Mouse (Mus musculus): ENCODE results near the gene Dab1. TPM values are rescaled to one million over a fixed set of nuclear protein-coding genes. Genes with fewer than 3 reads are reported as not detected.

Dab1 gene
- total RNA-seq, 2 experiments from 2014 or later = 159 to 164 TPM

DNA sequence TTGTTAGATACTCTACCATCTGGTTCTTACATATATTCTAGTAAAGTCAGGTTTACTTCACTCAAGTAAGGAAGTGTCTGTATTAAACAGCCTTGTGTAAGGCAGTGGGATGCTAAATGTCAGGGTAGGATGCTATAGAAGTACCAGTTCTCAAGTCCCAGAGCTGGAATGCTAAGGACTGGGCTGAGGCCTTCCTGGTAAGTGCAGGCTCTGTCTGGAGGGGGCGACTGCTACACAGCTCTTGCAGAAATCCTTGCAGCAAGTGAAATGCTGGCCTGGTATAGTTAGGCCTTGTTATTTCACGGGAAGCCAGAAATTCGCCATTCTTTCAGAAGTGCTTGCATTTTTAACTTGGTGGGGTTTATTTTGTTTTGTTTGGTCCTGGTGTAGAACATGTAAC, 72.6 kb downstream of the Dab1 start:
- intact Hi-C loops (cut with DNase I) = no loop called here
- peak; percentile 33 for DNase-seq

GRCm38 (mm10) chr4:103699755-103700154, 80.6 kb downstream of the Dab1 start:
- intact Hi-C loops (cut with DNase I) = no loop called here
- no peak for DNase-seq

GRCm38 (mm10) chr4:103700392-103700791, 81.2 kb downstream of the Dab1 start:
- intact Hi-C loops (cut with DNase I) = no loop called here
- DNase-seq = peak; percentile 5

GRCm38 (mm10) chr4:103702137-103702536, 83.0 kb downstream of the Dab1 start:
- intact Hi-C loops (cut with DNase I) = no loop called here
- no peak for DNase-seq

DNA sequence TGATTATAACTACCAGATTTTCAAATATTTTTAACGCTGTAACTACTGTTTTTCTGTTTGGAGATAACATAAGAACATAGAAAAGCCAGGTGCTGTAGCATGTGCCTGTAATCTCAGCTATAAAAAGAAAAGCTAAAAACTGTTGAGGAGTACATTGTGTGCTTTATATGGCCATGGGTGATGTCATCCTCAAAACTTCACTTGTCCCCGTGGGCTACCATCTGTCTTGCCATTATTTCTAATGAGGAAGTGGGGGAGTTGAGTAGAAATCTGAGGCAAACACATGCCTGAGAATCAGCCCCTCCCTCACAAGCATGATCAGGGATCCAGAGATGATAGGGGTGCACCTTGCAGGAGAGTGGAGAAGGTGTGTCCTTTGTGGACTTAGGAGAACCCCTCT, 85.3 kb downstream of the Dab1 start:
- intact Hi-C loops (cut with DNase I) = no loop called here
- DNase-seq = no peak

DNA sequence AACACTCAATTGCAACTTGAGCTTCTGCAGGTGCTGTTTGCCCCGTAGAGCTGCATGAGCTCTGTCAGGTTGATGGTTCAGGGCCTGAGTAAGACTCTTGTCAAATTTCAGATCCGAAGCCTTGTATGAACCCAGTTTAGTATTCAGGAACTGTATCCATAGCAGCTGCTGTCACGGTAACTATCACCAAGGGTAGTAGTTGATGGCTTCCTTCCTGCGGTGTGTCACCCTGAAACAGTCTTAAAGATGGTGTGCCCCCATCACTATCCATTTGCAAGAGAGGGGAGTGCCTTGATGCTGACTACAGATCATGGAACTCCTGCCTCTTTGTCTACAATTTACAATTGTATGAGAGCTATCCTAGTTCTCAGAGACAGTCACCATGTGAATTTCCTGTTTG, 87.3 kb downstream of the Dab1 start:
- intact Hi-C loops (cut with DNase I) = no loop called here
- no peak for DNase-seq

DNA sequence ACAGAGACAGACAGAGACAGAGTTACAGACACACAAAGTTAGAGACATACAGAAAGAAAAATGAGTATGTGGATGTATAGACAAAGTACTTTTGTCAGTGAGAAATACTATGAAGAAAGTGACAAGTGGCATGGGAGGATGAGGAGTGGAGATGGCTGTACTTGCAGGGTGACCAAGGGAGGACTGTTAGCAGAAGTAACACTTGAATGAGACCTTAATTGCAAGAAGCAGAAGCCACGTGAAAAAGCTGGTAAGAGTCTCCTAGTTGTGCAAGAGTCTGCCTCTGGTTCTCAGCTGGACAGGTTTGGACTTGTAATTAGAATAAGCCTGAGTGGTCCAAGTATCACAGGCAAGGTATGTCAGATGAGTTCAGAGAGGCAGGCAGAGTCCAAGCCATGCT, 88.0 kb downstream of the Dab1 start:
- intact Hi-C loops (cut with DNase I) = no loop called here

DNA sequence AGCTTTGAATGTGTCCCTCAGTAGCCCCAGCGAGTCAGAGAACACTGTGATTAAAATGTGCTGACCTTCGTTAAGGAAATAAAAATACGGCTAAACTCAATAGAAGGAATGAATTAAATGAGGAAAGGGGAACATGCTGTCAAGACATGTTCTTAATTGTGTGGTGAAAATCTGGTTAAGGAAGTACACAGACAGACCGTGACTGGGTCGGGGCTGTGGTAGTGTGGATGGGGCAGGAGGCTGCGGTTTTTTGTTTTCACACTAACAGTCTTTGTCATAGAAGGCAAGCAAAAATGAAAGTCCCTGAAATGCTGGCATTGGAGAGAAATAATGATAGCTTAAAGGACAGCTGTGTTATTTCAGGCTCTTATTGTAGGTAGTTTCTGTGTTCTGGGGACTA, 92.2 kb downstream of the Dab1 start:
- intact Hi-C loops (cut with DNase I) = no loop called here
- no peak for DNase-seq

More for the DNA sequence above, 88.0 kb downstream of the Dab1 start:
- DNase-seq = no peak

DNA sequence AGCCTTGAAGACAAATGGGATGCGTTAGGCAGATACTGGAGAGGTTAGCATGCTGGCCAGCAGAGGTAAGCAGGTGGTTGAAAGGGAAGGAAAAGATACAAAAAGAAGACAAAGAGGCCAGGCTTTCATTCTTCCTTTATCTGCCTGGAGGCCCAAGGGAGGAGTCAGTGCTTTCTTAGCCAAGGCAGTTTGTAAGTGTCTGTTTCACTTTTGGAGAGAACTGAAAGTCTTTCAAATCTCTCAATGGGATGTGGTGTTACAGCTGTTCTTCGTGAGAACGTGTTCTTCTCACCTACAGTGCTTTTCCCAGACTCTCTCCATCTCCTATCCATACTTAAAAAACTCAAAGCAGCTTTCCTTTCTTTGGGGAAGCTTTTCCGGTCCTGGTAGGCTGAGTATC, 94.8 kb downstream of the Dab1 start:
- DNase-seq = no peak
- intact Hi-C loops (cut with DNase I) = no loop called here

GRCm38 (mm10) chr4:103714991-103715390, 95.8 kb downstream of the Dab1 start:
- no peak for DNase-seq
- intact Hi-C loops (cut with DNase I) = no loop called here

- intact Hi-C loops (cut with DNase I) = no loop called here
- DNase-seq = no peak
Observed at GRCm38 (mm10) chr4:103715568-103715967, 96.4 kb downstream of the Dab1 start.

GRCm38 (mm10) chr4:103722738-103723137, 103.6 kb downstream of the Dab1 start:
- intact Hi-C loops (cut with DNase I) = no loop called here
- no peak for DNase-seq

- no peak for DNase-seq
- intact Hi-C loops (cut with DNase I) = no loop called here
Observed at GRCm38 (mm10) chr4:103726486-103726885, 107.3 kb downstream of the Dab1 start.

GRCm38 (mm10) chr4:103737185-103737584, 118.0 kb downstream of the Dab1 start:
- intact Hi-C loops (cut with DNase I) = no loop called here
- no peak for DNase-seq

DNA sequence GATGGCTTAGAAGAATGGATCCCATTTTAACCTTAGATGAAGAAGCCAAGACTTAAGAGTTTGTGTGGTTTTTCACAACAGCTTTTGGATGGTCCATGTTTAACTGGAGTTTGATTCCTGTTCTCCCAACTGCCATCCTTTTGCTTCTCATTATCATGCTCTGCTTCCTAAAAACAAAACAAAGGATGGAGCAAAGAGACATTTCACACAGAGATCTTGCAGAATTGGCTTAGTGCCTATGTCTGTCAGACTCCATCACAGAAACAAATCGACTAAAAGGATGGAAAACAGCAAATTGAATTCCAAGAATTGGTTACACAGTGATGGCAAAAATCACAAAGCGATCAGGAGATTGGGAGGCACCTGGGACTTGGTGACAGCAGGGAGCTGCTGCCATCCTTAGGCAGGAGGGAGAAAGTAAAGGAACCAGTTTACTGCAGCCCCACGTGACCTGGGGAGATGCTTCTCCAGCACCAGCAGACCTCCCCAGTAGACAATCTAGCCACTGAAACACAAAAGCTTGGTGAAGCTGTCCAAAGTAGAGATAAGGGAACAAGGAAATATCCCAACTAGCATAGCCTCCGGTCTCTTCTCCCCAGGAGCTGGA, 132.2 kb downstream of the Dab1 start:
- DNase-seq = no peak
- intact Hi-C loops (cut with DNase I) = no loop called here

DNA sequence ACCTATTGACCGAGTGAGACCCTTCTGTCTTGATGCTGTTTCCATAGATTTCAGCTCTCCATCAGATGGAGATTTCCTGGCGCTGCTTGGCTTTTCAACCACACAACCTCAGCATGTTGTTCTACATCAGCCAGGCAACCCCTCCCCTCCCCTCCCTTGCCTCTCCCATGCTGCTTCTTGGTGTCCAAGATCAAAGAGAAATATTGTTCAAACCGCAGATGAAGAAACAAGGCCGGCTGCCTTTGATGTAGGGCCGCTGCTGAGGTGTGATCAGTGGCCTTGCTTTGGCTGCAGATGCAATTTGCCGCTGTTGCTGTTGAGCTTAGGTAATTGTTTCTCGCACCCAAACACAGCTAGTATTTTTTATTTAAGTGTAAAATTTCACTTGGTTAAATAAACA, 135.4 kb downstream of the Dab1 start:
- intact Hi-C loops (cut with DNase I) = no loop called here

GRCm38 (mm10) chr4:103757241-103757640, 138.1 kb downstream of the Dab1 start:
- DNase-seq = no peak
- intact Hi-C loops (cut with DNase I) = no loop called here

More for the DNA sequence above, 135.4 kb downstream of the Dab1 start:
- no peak for DNase-seq

DNA sequence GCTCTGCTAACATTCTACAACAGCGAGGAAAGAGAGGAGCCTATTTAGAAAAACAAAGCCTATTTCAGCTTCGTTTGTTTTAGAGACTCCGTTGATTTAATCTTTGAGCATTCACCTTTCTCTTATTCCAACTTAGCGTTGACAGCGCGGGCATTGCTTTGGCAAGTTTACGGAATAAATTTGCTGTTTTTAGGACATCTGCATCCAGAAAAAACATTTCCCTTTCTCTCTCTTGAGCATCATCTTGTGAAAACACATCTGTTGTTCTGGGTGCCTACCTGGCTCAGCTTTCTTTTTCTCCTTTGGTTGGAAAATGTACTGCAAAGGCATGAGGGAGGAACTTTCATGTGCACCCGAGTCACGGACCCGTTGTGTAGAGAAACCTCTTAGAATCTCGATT, 143.3 kb downstream of the Dab1 start:
- DNase-seq = no peak
- intact Hi-C loops (cut with DNase I) = no loop called here

- DNase-seq = no peak
- intact Hi-C loops (cut with DNase I) = no loop called here
Observed at GRCm38 (mm10) chr4:103775712-103776111, 156.6 kb downstream of the Dab1 start.

DNA sequence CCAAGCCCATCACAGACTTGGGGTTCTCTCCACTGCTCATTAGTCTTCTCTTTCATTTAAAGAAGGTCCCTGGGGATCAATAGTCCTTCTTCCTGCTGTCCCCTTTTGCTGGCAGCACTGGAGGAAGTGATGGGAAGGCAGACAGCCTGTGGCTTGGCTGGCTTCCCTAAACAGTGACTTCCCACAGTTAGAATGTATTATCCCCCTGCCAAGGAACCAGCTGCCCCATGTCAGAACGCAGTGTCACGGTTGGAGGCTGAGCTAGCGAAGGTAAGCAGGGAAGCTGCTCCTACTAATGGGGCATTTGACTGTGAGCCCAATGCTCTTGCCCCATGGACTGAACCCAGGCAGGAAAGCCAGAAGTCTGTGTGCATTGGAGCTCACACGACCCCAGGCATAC, 162.2 kb downstream of the Dab1 start:
- DNase-seq = peak; percentile 93
- intact Hi-C loops (cut with DNase I) = no loop called here

- DNase-seq = no peak
- intact Hi-C loops (cut with DNase I) = no loop called here
Observed at GRCm38 (mm10) chr4:103783561-103784247, 164.5 kb downstream of the Dab1 start.

GRCm38 (mm10) chr4:103793589-103794312, 174.6 kb downstream of the Dab1 start:
- intact Hi-C loops (cut with DNase I) = no loop called here
- DNase-seq = no peak

Measured in left cerebral cortex, postnatal 4 days (tissue).